Mouse (Mus musculus) cerebellum, postnatal 4 days (tissue): ENCODE measurements around the gene Olfr834.

Experiments used
- DNase-seq, 2 experiments: peaks; one replicate each; pipeline ENCODE4 v3.0.0; 2022; ENCODE audit warnings: low spot score in 2 of 2, mixed read lengths in 1 of 2

Gene Olfr834

GRCm38 (mm10) chr9:18987690-18988089 lies at the start of gene Olfr834:
Olfr834 (plus strand) TSS chr9:18987990.
- DNase-seq = no peak

- no peak for DNase-seq
Observed at GRCm38 (mm10) chr9:18962021-18962420, 25.8 kb upstream of the Olfr834 start.

GRCm38 (mm10) chr9:19032435-19032834 lies 44.6 kb downstream of the Olfr834 start, which contains the start of gene Olfr835:
Olfr835 (plus strand) TSS chr9:19032735.
- no peak for DNase-seq
